Mouse (Mus musculus) C2C12 (cell line): ENCODE measurements around the gene Thyn1. TPM values are rescaled to one million over a fixed set of nuclear protein-coding genes. Genes with fewer than 3 reads are reported as not detected.

Experiments used
- H3K27me3 ChIP-seq: one replicate; pipeline ENCODE4 v1.6.1; 2011; ENCODE audit not compliant: control insufficient read depth, insufficient read depth, insufficient read length
- H3K36me3 ChIP-seq: one replicate; pipeline ENCODE4 v1.6.1; 2011; ENCODE audit not compliant: control insufficient read depth, insufficient read depth
- H3K4me3 ChIP-seq: one replicate; pipeline ENCODE4 v1.5.1; 2011; ENCODE audit warnings: mild to moderate bottlenecking, control low read depth; ENCODE audit not compliant: poor library complexity, insufficient read depth, severe bottlenecking
- H3K79me2 ChIP-seq: one replicate; pipeline ENCODE4 v1.6.1; 2011; ENCODE audit not compliant: control insufficient read depth, insufficient read depth
- H3K79me3 ChIP-seq: one replicate; pipeline ENCODE4 v1.6.1; 2011; ENCODE audit warnings: low read depth, control low read depth
- H3ac ChIP-seq: one replicate; pipeline ENCODE3; 2011; ENCODE audit warnings: low read depth; ENCODE audit not compliant: control insufficient read depth, insufficient read length
- CEBPB ChIP-seq: IDR thresholded peaks from one replicate; pipeline ENCODE4 v1.6.1; 2011; ENCODE audit warnings: low read depth, mild to moderate bottlenecking, control low read depth, moderate library complexity
- CTCF ChIP-seq: IDR thresholded peaks from one replicate; pipeline ENCODE4 v1.5.1; 2011; ENCODE audit not compliant: control insufficient read depth, insufficient read depth, insufficient read length
- FOSL1 ChIP-seq: IDR thresholded peaks from one replicate; pipeline ENCODE4 v1.8.0; 2011; ENCODE audit warnings: mild to moderate bottlenecking, low read length; ENCODE audit not compliant: poor library complexity, insufficient read depth, severe bottlenecking
- MAX ChIP-seq: IDR thresholded peaks from one replicate; pipeline ENCODE4 v1.6.1; 2011; ENCODE audit warnings: mild to moderate bottlenecking, control low read depth
- MYOD1 ChIP-seq: IDR thresholded peaks from one replicate; pipeline ENCODE4 v1.6.1; 2011; ENCODE audit warnings: low read depth; ENCODE audit not compliant: control insufficient read depth, insufficient read length
- MYOG ChIP-seq: IDR thresholded peaks from one replicate; pipeline ENCODE4 v1.6.1; 2011; ENCODE audit not compliant: control insufficient read depth, insufficient read length; ENCODE audit errors: extremely low read depth
- USF1 ChIP-seq: IDR thresholded peaks from one replicate; pipeline ENCODE4 v1.6.1; 2011; ENCODE audit warnings: low read depth, mild to moderate bottlenecking, control low read depth, moderate library complexity
- polyA plus RNA-seq: library from polyadenylated mRNA; unstranded; fragments of >200 nt; fragmentation: generic; extraction: Trizol; gene quantifications from one replicate; pipeline ENCODE4 v1.2.1, GENCODE M21; 2012; ENCODE audit warnings: missing spikeins

Gene Thyn1
- polyA plus RNA-seq, 1 experiment = 81.1 TPM

DNA sequence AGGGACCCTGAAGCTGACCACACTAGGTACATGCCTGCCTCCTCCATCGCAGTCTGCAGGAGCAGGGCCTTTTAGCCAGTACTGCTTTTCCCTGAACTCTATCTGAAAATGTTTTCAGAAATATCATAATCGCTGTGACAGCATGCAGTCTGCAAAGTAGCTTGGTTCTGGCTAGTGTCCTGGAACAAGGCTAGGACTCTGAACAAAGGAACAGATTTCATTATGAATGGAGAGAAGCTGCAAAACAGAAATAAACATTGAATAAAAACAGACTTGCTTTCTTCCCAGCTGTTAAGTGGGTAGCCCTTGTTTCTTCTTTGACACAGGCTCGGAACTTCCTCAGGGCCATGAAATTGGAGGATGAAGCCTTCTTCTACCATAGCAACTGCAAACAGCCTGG is 5.7 kb downstream of the Thyn1 start:
- Histone ChIP-seq H3K79me2 (peaks cover 17% of the 10 kb centered on the region), H3K4me3 (no peak overlapping the region), H3ac (no peak overlapping the region), H3K36me3 (peaks cover 62% of the 10 kb centered on the region), H3K79me3 (peaks cover 2% of the 10 kb centered on the region), H3K27me3 (no peaks in the 10 kb centered on the region)
- TF ChIP-seq MYOD1 = no peak
- no peak for TF ChIP-seq CTCF
- no peak for TF ChIP-seq CEBPB
- no peak for TF ChIP-seq FOSL1

DNA sequence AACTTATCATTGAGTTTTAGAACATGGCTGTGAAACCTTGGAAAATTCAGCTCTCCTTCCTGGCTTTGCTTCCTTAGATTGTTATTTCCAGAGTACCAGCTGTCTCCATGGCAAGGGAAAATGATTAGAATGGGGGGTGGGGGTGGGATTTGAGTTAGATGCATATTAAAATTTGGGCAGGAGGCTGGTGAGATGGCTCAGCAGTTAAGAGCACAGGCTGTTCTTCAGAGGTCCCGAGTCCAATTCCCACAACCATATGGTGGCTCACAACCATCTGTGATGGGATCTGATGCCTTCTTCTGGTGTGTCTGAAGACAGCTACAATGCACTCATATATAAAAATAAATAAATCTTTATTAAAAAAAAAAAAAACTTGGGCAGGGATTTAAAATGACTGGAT is 6.4 kb downstream of the Thyn1 start:
- Histone ChIP-seq H3K79me2 (peaks cover 10% of the 10 kb centered on the region), H3K79me3 (peaks cover under 1% of the 10 kb centered on the region), H3ac (no peak overlapping the region), H3K27me3 (no peaks in the 10 kb centered on the region), H3K36me3 (peaks cover 63% of the 10 kb centered on the region), H3K4me3 (no peak overlapping the region)
- TF ChIP-seq MYOD1 (no peak), MAX (no peak), MYOG (no peak), FOSL1 (no peak), CEBPB (no peak), USF1 (no peak), CTCF (no peak)

DNA sequence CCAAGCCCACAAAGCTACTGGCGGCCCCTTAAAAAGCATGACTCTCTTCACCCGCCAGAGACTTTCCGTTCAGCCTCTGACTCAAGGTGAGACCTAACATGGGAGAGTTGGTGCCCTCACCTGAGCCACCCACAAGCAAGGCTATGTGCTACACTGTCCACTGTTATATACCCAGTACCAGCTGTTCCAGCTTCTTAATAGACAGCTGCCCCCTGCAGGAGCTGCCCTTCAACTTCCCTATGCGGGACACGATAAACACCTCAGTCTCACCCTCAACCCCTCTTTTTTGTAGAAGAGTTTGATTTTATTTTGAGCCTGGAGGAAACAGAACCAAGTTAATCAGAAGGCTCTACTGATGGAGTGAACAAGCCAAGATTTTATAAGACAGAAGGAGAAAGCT is 7.4 kb downstream of the Thyn1 start:
- Histone ChIP-seq H3ac (no peak overlapping the region), H3K27me3 (no peaks in the 10 kb centered on the region), H3K79me3 (no peaks in the 10 kb centered on the region), H3K4me3 (no peak overlapping the region), H3K36me3 (peaks cover 73% of the 10 kb centered on the region), H3K79me2 (peaks cover under 1% of the 10 kb centered on the region)
- no peak for TF ChIP-seq MYOG
- TF ChIP-seq MAX = no peak
- no peak for TF ChIP-seq CTCF
- no peak for TF ChIP-seq MYOD1
- TF ChIP-seq CEBPB = no peak
- TF ChIP-seq USF1 = no peak
- TF ChIP-seq FOSL1 = no peak

DNA sequence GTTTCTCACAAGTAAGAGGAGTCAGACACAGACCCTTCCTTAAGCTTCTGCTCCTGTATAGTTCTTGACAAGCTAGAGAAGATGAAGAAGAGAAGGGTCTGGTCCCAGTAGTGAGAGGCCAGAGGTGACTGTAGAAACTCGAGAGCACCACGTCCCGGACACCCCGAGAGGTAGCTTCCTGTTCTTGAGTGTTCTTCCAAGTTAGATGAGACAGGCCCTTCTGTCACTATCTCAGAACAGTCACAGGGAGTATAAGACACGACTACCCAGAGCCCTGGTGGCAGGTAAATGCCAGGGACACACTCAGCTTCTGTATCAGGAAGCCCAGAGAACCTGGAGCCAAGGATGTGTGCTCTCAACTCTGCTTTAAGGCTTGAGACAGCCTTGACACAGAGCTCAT is 9.7 kb downstream of the Thyn1 start:
- H3K79me3 ChIP-seq = no peaks in the 10 kb centered on the region
- peaks cover 65% of the 10 kb centered on the region for H3K36me3 ChIP-seq
- TF ChIP-seq CTCF = no peak
- TF ChIP-seq CEBPB = no peak
- TF ChIP-seq USF1 = no peak
- no peak for TF ChIP-seq MYOG
- no peak for TF ChIP-seq MYOD1
- TF ChIP-seq MAX = no peak
- TF ChIP-seq FOSL1 = no peak
- H3K27me3 ChIP-seq = no peaks in the 10 kb centered on the region
- no peak overlapping the region for H3K4me3 ChIP-seq
- no peaks in the 10 kb centered on the region for H3K79me2 ChIP-seq
- no peak overlapping the region for H3ac ChIP-seq

DNA sequence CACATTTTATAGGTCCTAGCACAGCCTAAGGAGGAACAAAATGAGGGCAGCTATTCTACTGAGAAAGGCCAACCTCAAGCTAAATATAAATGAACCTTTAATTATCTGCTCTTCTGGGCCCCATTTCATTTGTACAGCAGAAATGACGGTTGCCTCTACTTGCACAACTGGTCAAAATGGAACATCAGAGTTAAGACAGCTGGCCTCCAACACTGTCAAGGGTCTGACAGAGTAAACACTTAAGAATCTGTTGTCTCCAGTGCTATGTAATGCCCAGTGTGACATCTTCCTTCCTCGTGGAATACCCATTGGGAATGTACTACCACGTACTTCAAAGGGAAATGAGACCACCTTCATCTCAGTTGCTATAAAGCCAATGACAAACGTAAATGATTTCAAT is 12.1 kb downstream of the Thyn1 start:
- no peak overlapping the region for H3K4me3 ChIP-seq
- H3K27me3 ChIP-seq = no peaks in the 10 kb centered on the region
- TF ChIP-seq MYOD1 = no peak
- H3K36me3 ChIP-seq = peaks cover 58% of the 10 kb centered on the region
- no peaks in the 10 kb centered on the region for H3K79me3 ChIP-seq
- no peak overlapping the region for H3ac ChIP-seq
- no peaks in the 10 kb centered on the region for H3K79me2 ChIP-seq

DNA sequence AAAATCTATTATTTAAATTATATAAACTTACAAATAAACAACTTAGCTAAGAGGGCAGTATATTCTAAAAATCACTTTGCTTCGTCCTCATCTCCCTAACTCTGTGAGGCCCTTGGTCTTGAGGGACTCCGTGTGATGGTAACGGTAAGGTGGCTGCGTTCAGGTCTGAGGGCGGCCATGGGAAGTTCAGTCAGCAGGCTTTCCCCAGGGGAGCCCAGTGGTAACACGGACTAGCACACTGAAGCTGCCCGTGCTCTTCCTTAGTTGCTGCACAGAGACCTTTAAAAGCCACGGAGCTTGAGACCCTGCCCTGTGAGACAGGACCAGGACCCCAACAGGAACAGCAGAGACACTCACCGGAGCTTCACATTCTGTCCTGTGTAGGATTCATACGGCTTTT is 19.5 kb downstream of the Thyn1 start:
- Histone ChIP-seq H3K4me3 (no peak overlapping the region), H3K27me3 (no peaks in the 10 kb centered on the region), H3K79me3 (peaks cover 20% of the 10 kb centered on the region), H3K36me3 (peaks cover 35% of the 10 kb centered on the region), H3ac (no peak overlapping the region), H3K79me2 (peaks cover 45% of the 10 kb centered on the region)
- no peak for TF ChIP-seq CTCF
- TF ChIP-seq MYOG = no peak
- no peak for TF ChIP-seq USF1
- no peak for TF ChIP-seq CEBPB
- no peak for TF ChIP-seq MAX
- no peak for TF ChIP-seq MYOD1
- TF ChIP-seq FOSL1 = no peak

DNA sequence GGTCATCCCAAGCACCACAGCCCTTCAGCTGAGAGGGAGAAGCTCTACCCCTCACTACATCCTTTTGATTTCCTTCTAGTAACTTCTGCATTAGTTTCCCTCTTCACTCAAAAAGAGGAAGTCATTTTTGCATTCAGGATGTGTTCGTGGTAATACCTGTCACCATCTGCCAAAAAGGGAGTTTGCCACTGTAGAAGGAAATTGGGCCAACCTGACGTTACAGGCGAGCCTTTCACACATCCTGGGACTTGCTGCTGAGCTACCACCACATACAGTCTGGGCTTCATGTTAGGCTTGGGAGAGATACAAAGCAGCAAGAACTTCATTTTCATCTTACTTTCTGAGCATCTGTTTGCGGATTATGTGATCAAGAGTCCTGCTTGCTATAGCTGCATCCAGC is 24.2 kb downstream of the Thyn1 start:
- peaks cover 36% of the 10 kb centered on the region for H3K79me3 ChIP-seq
- no peaks in the 10 kb centered on the region for H3K27me3 ChIP-seq
- peaks cover 87% of the 10 kb centered on the region for H3K79me2 ChIP-seq
- H3K36me3 ChIP-seq = peaks cover 8% of the 10 kb centered on the region
- no peak overlapping the region for H3K4me3 ChIP-seq
- H3ac ChIP-seq = no peak overlapping the region
- TF ChIP-seq CEBPB (no peak), MAX (no peak), MYOG (no peak), USF1 (no peak), MYOD1 (no peak), FOSL1 (no peak), CTCF (no peak)
